In the genomic region with DNA sequence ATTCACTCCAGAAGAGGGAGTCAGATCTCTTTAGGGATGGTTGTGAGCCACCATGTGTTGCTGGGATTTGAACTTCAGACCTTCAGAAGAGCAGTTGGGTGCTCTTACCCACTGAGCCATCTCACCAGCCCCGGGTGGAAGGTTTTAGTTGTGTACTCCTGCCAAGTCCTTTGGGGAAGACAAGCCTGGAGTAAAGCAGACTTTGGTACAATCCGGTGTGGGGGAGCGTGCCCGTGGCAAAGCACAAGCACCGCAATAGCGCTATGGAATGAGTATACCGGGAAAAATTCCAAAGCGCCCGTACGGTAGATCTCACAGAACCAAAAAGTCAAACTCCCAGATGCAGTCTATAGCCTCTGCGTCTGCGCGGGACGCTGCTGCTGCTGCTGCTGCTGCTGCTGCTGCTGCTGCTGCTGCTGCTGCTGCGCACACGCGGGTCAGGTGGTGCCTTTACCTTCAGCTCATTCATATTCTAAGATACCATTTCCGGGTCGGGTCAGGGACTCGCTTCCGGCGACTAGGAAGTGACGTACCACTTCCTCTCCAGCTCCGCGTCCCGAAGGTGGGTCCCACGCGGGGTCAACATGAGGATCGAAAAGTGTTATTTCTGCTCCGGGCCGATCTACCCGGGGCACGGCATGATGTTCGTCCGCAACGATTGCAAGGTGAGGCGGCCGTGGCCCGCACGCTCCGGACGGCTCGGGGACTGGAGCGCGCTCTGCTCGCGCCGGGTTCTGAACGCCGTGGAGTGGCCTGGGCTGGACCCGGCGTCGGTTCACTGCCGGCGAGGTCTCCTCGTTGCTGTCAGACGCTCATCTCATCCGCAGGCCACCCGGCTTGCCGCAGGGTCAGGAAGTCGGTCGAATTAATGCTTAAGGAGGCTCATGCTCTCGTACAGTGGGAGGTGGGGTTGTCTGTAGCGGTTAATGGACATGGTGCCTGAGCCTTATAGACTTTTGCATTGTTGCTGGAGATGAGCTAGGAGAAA, we compare ENCODE assay signal across 7 mouse cellular contexts. TPM values are rescaled to one million over a fixed set of nuclear protein-coding genes. Genes with fewer than 3 reads are reported as not detected.
DNase-seq lines count a peak whose midpoint lies in the region; ATAC-seq lines count a peak whose summit lies in the region.

Gene Rsl24d1 (plus strand): TSS at position 508 of the 988 bp plus-strand sequence.

- DNase-seq in adrenal gland, adult 18-20 months (ENCODE audit: low spot score in 2 of 2): peak; percentile 70 to 74
- DNase-seq in embryo, embryonic 10.5 days (ENCODE audit: low spot score): peak; percentile 94
- peak; percentile 80 for DNase-seq in gastrocnemius, postnatal 14 days
- DNase-seq in left cerebral cortex, postnatal 10 days (ENCODE audit: extremely low spot score in 1 of 2, low spot score in 2 of 2): peak; percentile 87 to 90
- peak; percentile 90 for DNase-seq in right cerebral cortex, postnatal 25 days

- intact Hi-C loops in gastrocnemius, postnatal 14 days (cut with DNase I; ENCODE audit: low total_unique reads): no loop called here
- intact Hi-C loops in left cerebral cortex, postnatal 10 days (cut with DNase I): no loop called here

- ATAC-seq in inflammation-experienced regulatory T-cells, adult 6 months: peak; percentile 99
- peak; percentile 99 for ATAC-seq in megakaryocyte-erythroid progenitor cell, adult 5-6 weeks (replicated peaks; ENCODE audit: low FRiP score, low TSS enrichment, poor library complexity, severe bottlenecking)

RNA-seq across cellular contexts. Expression of gene Rsl24d1, which starts in this region (rescaled TPM):
- total RNA-seq in adrenal gland, adult 18-20 months (2021): 10 to 100 TPM; 60.3 to 66.3 TPM
- total RNA-seq in gastrocnemius, postnatal 14 days (2021): 10 to 100 TPM; 41.2 to 42.7 TPM
- 10 to 100 TPM; 81.9 to 88.8 (median 83.1) TPM for polyA plus RNA-seq in inflammation-experienced regulatory T-cells, adult 6 months (2017; shearing (Covaris generic))
- 10 to 100 TPM; 58.4 to 59.7 TPM for total RNA-seq in left cerebral cortex, postnatal 10 days (2021)
- 103 and 110 TPM in 2 replicates for total RNA-seq in megakaryocyte-erythroid progenitor cell, adult 5-6 weeks (2014; fragmentation: Nextera tagmentation)
- 193 and 210 TPM in 2 replicates for total RNA-seq in megakaryocyte-erythroid progenitor cell, adult 5-6 weeks (2017)

Comparison
In these comparisons a context has a peak if more than half of its experiments do, and no peak if none do; other contexts are left out.
1. Peak in every context shown above with its lines: DNase-seq and ATAC-seq.